Mouse (Mus musculus) MEL (cell line): ENCODE results near the gene Calm4. TPM values are rescaled to one million over a fixed set of nuclear protein-coding genes. Genes with fewer than 3 reads are reported as not detected.

Source experiments
- DNase-seq: peaks from one replicate; pipeline ENCODE4 v3.0.0; 2011; ENCODE audit warnings: low read depth, low spot score
- H3K27ac ChIP-seq: 2 replicates; pipeline ENCODE4 v1.5.1; 2012; ENCODE audit warnings: low read depth, mild to moderate bottlenecking, control low read depth, low read length, moderate library complexity; ENCODE audit not compliant: control insufficient read depth
- H3K27me3 ChIP-seq, 2 experiments: fragments of 150-350 bp in 1 of 2; sonication (generic) in 1 of 2; 2 replicates each; pipeline ENCODE4 v1.6.1; 2012; ENCODE audit warnings: low read length in 2 of 2, mild to moderate bottlenecking in 2 of 2, improper control_type of control experiment in 1 of 2, moderate library complexity in 1 of 2; ENCODE audit not compliant: insufficient read depth in 2 of 2, control insufficient read depth in 1 of 2
- H3K36me3 ChIP-seq, 2 experiments: 2 replicates each; pipeline ENCODE4 v1.6.1; 2012 to 2014; ENCODE audit warnings: low read length in 2 of 2, improper control_type of control experiment in 1 of 2, inconsistent platforms in 1 of 2, mild to moderate bottlenecking in 1 of 2; ENCODE audit not compliant: insufficient read depth in 2 of 2, control insufficient read depth in 1 of 2
- H3K4me1 ChIP-seq, 2 experiments: fragments of 150-350 bp in 1 of 2; sonication (generic) in 1 of 2; 2 replicates each; pipeline ENCODE4 v1.6.1; 2012; ENCODE audit warnings: low read length in 2 of 2, improper control_type of control experiment in 1 of 2, mild to moderate bottlenecking in 1 of 2; ENCODE audit not compliant: insufficient read depth in 2 of 2, control insufficient read depth in 1 of 2
- H3K4me3 ChIP-seq, 2 experiments: fragments of 150-350 bp in 1 of 2; sonication (generic) in 1 of 2; 2 replicates each; pipeline ENCODE4 v1.5.1; 2012; ENCODE audit warnings: low read depth in 2 of 2, low read length in 2 of 2, mild to moderate bottlenecking in 2 of 2, moderate library complexity in 2 of 2, control low read depth in 1 of 2, improper control_type of control experiment in 1 of 2; ENCODE audit not compliant: control insufficient read depth in 1 of 2, insufficient read depth in 1 of 2
- H3K79me2 ChIP-seq: 2 replicates; pipeline ENCODE4 v1.6.1; 2012; ENCODE audit warnings: mild to moderate bottlenecking, low read length, moderate library complexity; ENCODE audit not compliant: control insufficient read depth, poor library complexity, insufficient read depth
- H3K9ac ChIP-seq: 2 replicates; pipeline ENCODE4 v1.6.1; 2012; ENCODE audit warnings: low read depth, mild to moderate bottlenecking, control low read depth, low read length, moderate library complexity; ENCODE audit not compliant: control insufficient read depth, poor library complexity, severe bottlenecking
- H3K9me3 ChIP-seq: fragments of 150-350 bp; sonication (generic); replicated peaks from 2 replicates; pipeline ENCODE4 v1.6.1; 2012; ENCODE audit warnings: mild to moderate bottlenecking, low read length, improper control_type of control experiment, moderate library complexity; ENCODE audit not compliant: insufficient read depth
- BHLHE40 ChIP-seq: IDR thresholded peaks from 2 replicates; pipeline ENCODE4 v1.6.1; 2012; ENCODE audit warnings: low read depth, mild to moderate bottlenecking, inconsistent platforms, low read length, improper control_type of control experiment, borderline replicate concordance
- CTCF ChIP-seq, 3 experiments: IDR thresholded peaks in 2 of 3; conservative IDR thresholded peaks in 1 of 3; 2 replicates each; pipeline ENCODE4 v1.5.1; 2011 to 2012; ENCODE audit warnings: low read length in 3 of 3, low read depth in 2 of 3, mild to moderate bottlenecking in 2 of 3, improper control_type of control experiment in 1 of 3, inconsistent platforms in 1 of 3, mixed read lengths in 1 of 3, moderate library complexity in 1 of 3; ENCODE audit not compliant: control insufficient read depth in 1 of 3, insufficient read depth in 1 of 3, poor library complexity in 1 of 3, severe bottlenecking in 1 of 3
- ELF1 ChIP-seq: IDR thresholded peaks from 2 replicates; pipeline ENCODE4 v1.6.1; 2014; ENCODE audit warnings: low read depth, mild to moderate bottlenecking, inconsistent platforms, low read length, improper control_type of control experiment, moderate library complexity
- ETS1 ChIP-seq: IDR thresholded peaks from 2 replicates; pipeline ENCODE4 v1.6.1; 2012; ENCODE audit warnings: low read depth, mild to moderate bottlenecking, inconsistent platforms, low read length, improper control_type of control experiment, moderate library complexity
- GABPA ChIP-seq: IDR thresholded peaks from 2 replicates; pipeline ENCODE4 v1.6.1; 2012; ENCODE audit warnings: low read depth, mild to moderate bottlenecking, inconsistent platforms, low read length, improper control_type of control experiment, moderate library complexity
- GATA1 ChIP-seq: IDR thresholded peaks from 2 replicates; pipeline ENCODE4 v1.6.1; 2011; ENCODE audit warnings: low read depth, low read length, improper control_type of control experiment
- HCFC1 ChIP-seq: IDR thresholded peaks from 2 replicates; pipeline ENCODE4 v1.6.1; 2012; ENCODE audit warnings: low read depth, mild to moderate bottlenecking, inconsistent platforms, low read length, improper control_type of control experiment, moderate library complexity
- KAT2A ChIP-seq: conservative IDR thresholded peaks from 2 replicates; pipeline ENCODE4 v1.6.1; 2012; ENCODE audit warnings: low read depth, low read length, improper control_type of control experiment, inconsistent platforms
- MAX ChIP-seq: IDR thresholded peaks from 2 replicates; pipeline ENCODE4 v1.6.1; 2011; ENCODE audit warnings: low read length, improper control_type of control experiment
- POLR2AphosphoS5 ChIP-seq: IDR thresholded peaks from 2 replicates; pipeline ENCODE4 v1.6.1; 2012; ENCODE audit warnings: low read depth, borderline replicate concordance, mild to moderate bottlenecking, inconsistent platforms, low read length, moderate library complexity, mixed read lengths
- TAL1 ChIP-seq: IDR thresholded peaks from 2 replicates; pipeline ENCODE4 v1.6.1; 2012; ENCODE audit warnings: mild to moderate bottlenecking, inconsistent platforms, low read length, moderate library complexity, mixed read lengths
- TBP ChIP-seq: IDR thresholded peaks from 2 replicates; pipeline ENCODE4 v1.8.0; 2011; ENCODE audit warnings: low read depth, low read length, improper control_type of control experiment
- UBTF ChIP-seq: IDR thresholded peaks from 2 replicates; pipeline ENCODE4 v1.6.1; 2012; ENCODE audit warnings: low read depth, mild to moderate bottlenecking, inconsistent platforms, low read length, improper control_type of control experiment, moderate library complexity, borderline replicate concordance; ENCODE audit not compliant: insufficient read depth
- ZKSCAN1 ChIP-seq: IDR thresholded peaks from 2 replicates; pipeline ENCODE4 v1.6.1; 2012; ENCODE audit warnings: low read depth, mild to moderate bottlenecking, inconsistent platforms, low read length, improper control_type of control experiment, moderate library complexity
- ZMIZ1 ChIP-seq: IDR thresholded peaks from 2 replicates; pipeline ENCODE4 v1.6.1; 2012; ENCODE audit warnings: low read depth, mild to moderate bottlenecking, inconsistent platforms, low read length, improper control_type of control experiment, moderate library complexity
- ZNF384 ChIP-seq: IDR thresholded peaks from 2 replicates; pipeline ENCODE4 v1.6.1; 2012; ENCODE audit warnings: low read depth, mild to moderate bottlenecking, inconsistent platforms, low read length, improper control_type of control experiment
- polyA plus RNA-seq, 2 experiments: library from polyadenylated mRNA; stranded (reverse) in 1 of 2; unstranded in 1 of 2; fragments of >175 nt in 1 of 2; fragments of >200 nt in 1 of 2; gene quantifications; 2 replicates each; pipeline versions ENCODE4 v1.2.1 to v1.2.4; 2012; ENCODE audit warnings: low replicate concordance in 2 of 2, low read depth in 1 of 2; ENCODE audit not compliant: insufficient read length in 2 of 2, insufficient read depth in 1 of 2, missing spikeins in 1 of 2
- total RNA-seq: library from RNA; depleted of rRNA; stranded (reverse); fragments of 300-350 nt; gene quantifications from 2 replicates; pipeline ENCODE4 v1.2.3, GENCODE M21; 2012

Gene Calm4
- total and polyA plus RNA-seq, 3 experiments, result not detected

GRCm38 (mm10) chr13:3805638-3806037, 31.9 kb upstream of the Calm4 start:
- TF ChIP-seq TAL1 (no peak), ZMIZ1 (no peak), UBTF (no peak), GATA1 (peak; percentile 68), HCFC1 (no peak), ZKSCAN1 (no peak), BHLHE40 (no peak), GABPA (no peak), KAT2A (no peak), ETS1 (peak; percentile 70), TBP (no peak)
- peak; percentile 46 for DNase-seq

GRCm38 (mm10) chr13:3807131-3807827, 30.3 kb upstream of the Calm4 start:
- no peak overlapping the region for H3K27ac ChIP-seq
- H3K9ac ChIP-seq, result no peak overlapping the region
- H3K4me3 ChIP-seq, result no peak overlapping the region
- H3K27me3 ChIP-seq, result peaks cover 0 to 2% of the 10 kb centered on the region in 2 experiments; a peak in 1 of 4 replicates
- H3K79me2 ChIP-seq, result no peaks in the 10 kb centered on the region
- no peak for DNase-seq
- no peaks in the 10 kb centered on the region for H3K9me3 ChIP-seq
- H3K36me3 ChIP-seq, result peaks cover 0 to 2% of the 10 kb centered on the region in 2 experiments; a peak in 1 of 4 replicates
- H3K4me1 ChIP-seq, result peaks cover 0 to 3% of the 10 kb centered on the region in 2 experiments; a peak in 2 of 4 replicates
- TF ChIP-seq ZNF384 (peak; percentile 17; the same call in 1 of the 2 replicates), MAX (no peak), HCFC1 (no peak), ELF1 (no peak), CTCF (IDR thresholded peaks at IDR 0.05 in 2 of 3, conservative IDR thresholded peaks at IDR 0.05 in 1 of 3; ENCODE audit: control insufficient read depth in 1 of 3, insufficient read depth in 1 of 3, low read depth in 2 of 3, low read length in 3 of 3, poor library complexity in 1 of 3, severe bottlenecking in 1 of 3) (no peak), POLR2AphosphoS5 (no peak)

More at GRCm38 (mm10) chr13:3805638-3806037, 31.9 kb upstream of the Calm4 start:
- Histone ChIP-seq H3K27ac (no peak overlapping the region), H3K79me2 (no peaks in the 10 kb centered on the region), H3K9ac (no peak overlapping the region; the same call in 1 of the 2 replicates), H3K4me1 (peaks cover 0 to 3% of the 10 kb centered on the region in 2 experiments; a peak in 2 of 4 replicates), H3K27me3 (peaks cover 0 to 2% of the 10 kb centered on the region in 2 experiments; a peak in 1 of 4 replicates), H3K36me3 (peaks cover 0 to 2% of the 10 kb centered on the region in 2 experiments; a peak in 1 of 4 replicates), H3K4me3 (no peak overlapping the region), H3K9me3 (no peaks in the 10 kb centered on the region)
